Mouse (Mus musculus): ENCODE results near the gene P2ry6. TPM values are rescaled to one million over a fixed set of nuclear protein-coding genes. Genes with fewer than 3 reads are reported as not detected.

The P2ry6 gene
- polyA plus RNA-seq, 1 experiment from 2014 or later = 4.8 TPM

DNA sequence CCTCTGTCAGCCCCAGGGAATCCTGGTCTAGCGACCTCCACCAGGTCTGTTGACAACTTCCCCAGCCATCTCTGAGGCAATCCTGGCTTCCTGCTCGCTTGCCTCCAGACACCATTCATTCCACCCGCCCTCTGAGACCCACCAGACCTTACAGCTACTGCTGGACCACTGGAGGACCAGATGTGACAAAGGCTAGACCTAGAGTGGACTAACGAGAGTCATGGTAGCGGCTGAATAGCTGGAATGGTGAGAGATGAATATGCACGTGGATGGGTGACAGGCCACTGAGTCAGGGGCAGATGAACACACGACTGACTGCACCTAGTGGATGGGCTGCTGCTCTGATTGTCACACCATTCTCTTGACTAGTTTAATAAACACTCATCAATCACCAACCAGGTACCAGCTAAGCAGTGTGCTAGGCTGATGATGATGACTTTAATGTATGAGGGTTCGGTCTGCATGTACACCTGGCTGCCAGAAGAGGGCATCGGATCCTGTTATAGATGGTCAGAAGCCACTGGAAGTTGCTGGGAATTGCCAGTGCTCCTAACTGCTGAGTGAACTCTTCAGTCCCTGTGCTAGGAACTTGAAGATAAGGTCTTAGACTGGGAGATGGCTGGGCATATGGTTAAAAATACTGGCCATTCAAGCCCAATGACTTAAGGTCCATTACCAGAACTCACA is 71.9 kb downstream of the P2ry6 start:
- 83% methylated on average over 9 of the region's 9 CpGs for WGBS
- Histone ChIP-seq H3K9ac (replicated peaks; ENCODE audit: low read length) (no peak overlapping the region), H3K36me3 (ENCODE audit: insufficient read depth, low read length) (peaks cover 6% of the 10 kb centered on the region; the same call in 1 of the 2 replicates), H3K4me3 (ENCODE audit: low read length) (no peak overlapping the region), H3K27me3 (ENCODE audit: insufficient read depth, low read length) (no peaks in the 10 kb centered on the region), H3K27ac (ENCODE audit: low read length) (no peak overlapping the region), H3K4me2 (replicated peaks; ENCODE audit: low read depth, low read length) (no peak overlapping the region), H3K9me3 (ENCODE audit: low read length) (no peaks in the 10 kb centered on the region), H3K4me1 (ENCODE audit: insufficient read depth, low read length) (peaks cover 11% of the 10 kb centered on the region)
- ATAC-seq (ENCODE audit: low FRiP score, low TSS enrichment) = no peak

DNA sequence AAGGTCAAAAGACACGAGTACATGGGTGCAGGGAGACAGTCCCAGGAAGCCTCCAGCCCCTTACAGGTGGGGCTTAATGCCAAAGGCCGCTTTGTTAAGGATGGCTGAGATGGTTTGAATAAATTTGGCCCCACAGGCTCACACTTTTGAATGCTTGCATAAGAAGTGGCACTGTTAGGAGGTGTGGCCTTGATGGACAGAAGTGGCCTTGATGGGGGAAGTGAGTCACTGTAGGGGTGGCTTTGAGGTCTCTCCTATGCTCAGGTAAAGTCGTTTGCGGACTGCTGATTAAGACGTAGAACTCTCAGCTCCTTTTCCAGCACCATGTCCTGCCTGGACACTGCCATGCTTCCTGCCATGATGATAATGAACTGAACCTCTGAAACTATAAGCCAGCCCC is 76.6 kb downstream of the P2ry6 start:
- H3K36me3 ChIP-seq (ENCODE audit: insufficient read depth, low read length) = 0 out of 2 replicates have a peak, but pooled peaks cover 3% of the 10 kb centered on the region
- H3K4me2 ChIP-seq (replicated peaks; ENCODE audit: low read depth, low read length) = no peak overlapping the region
- no peak overlapping the region for H3K9ac ChIP-seq (replicated peaks; ENCODE audit: low read length)
- no peaks in the 10 kb centered on the region for H3K27me3 ChIP-seq (ENCODE audit: insufficient read depth, low read length)
- H3K9me3 ChIP-seq (ENCODE audit: low read length) = no peaks in the 10 kb centered on the region
- 90% methylated on average over 5 of the region's 5 CpGs for WGBS
- H3K4me1 ChIP-seq (ENCODE audit: insufficient read depth, low read length) = peaks cover 33% of the 10 kb centered on the region
- no peak overlapping the region for H3K4me3 ChIP-seq (ENCODE audit: low read length)
- no peak overlapping the region for H3K27ac ChIP-seq (ENCODE audit: low read length)
- ATAC-seq (ENCODE audit: low FRiP score, low TSS enrichment) = no peak

DNA sequence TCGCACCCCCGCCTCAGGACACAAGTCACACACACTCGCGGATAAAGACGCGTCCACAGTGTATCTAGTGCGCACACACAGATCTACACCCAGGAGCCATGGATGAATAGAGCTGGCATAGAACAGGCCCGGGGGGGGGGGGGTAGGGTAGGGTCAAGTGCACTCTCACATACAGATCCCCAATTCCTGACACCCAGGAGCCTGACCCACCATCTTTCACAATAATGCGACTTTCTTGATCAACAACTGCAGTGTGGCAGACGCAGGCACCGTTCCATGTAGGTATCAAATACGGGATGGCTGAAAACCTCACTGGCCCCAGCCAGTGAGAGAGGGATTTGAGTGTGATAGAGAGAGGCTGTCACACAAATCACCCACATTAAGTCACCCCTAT is 79.6 kb downstream of the P2ry6 start:
- ATAC-seq (ENCODE audit: low FRiP score, low TSS enrichment) = peak; percentile 40; the same call in 1 of the 2 replicates
- H3K4me2 ChIP-seq (replicated peaks; ENCODE audit: low read depth, low read length) = peak overlapping the region; percentile 78

DNA sequence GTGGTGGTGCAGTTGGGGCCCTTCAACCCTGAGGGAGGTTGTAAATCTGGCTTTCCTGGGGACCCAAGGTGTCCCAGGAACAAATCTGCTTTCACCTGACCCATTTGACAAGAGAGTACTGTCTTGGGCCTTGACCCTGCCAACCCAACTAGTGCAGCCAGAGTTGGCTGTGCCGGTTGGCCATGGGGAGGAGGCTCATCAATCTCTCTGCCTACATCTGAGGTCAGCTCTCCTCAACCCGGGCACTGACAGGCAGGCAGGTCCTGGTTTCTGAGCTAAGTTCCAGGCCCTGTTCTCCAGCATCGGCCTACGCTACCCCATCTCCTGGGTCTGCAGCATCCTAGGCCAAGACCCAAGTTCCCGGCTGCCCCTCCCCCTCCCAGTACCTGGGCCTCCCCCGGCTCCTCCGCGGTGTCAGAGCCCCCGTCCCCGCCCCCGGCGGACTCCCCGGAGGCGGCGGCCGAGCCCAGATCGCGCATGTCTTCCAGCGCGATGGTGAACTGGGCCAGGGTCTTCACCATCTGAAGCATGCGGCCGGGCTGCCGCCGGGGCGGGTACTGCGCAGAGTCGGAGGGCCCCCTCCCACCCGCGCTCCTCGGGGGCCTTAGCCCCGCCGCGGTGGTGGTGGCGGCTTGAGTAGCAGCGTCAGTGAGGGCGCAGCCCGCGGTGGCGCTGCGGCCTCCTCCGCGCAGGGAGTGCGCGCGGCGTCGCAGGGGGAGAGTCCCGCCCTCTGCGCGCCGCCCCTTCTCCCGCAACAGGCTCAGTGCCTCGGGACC is 80.2 kb downstream of the P2ry6 start:
- H3K36me3 ChIP-seq (ENCODE audit: insufficient read depth, low read length) = peaks cover 13% of the 10 kb centered on the region
- no peaks in the 10 kb centered on the region for H3K9me3 ChIP-seq (ENCODE audit: low read length)
- peak; percentile 53 for ATAC-seq (ENCODE audit: low FRiP score, low TSS enrichment)
- H3K9ac ChIP-seq (replicated peaks; ENCODE audit: low read length) = peak overlapping the region; percentile 68
- H3K27me3 ChIP-seq (ENCODE audit: insufficient read depth, low read length) = no peaks in the 10 kb centered on the region
- WGBS = 3% methylated on average over 47 of the region's 53 CpGs
- no peak overlapping the region for H3K27ac ChIP-seq (ENCODE audit: low read length)
- peaks cover 33% of the 10 kb centered on the region for H3K4me1 ChIP-seq (ENCODE audit: insufficient read depth, low read length)
- peak overlapping the region; percentile 78 for H3K4me2 ChIP-seq (replicated peaks; ENCODE audit: low read depth, low read length)
- peak overlapping the region; percentile 47 for H3K4me3 ChIP-seq (ENCODE audit: low read length)

More for the DNA sequence above, 79.6 kb downstream of the P2ry6 start:
- WGBS = 3% methylated on average over 12 of the region's 12 CpGs
- peak overlapping the region; percentile 47 for H3K4me3 ChIP-seq (ENCODE audit: low read length)
- H3K9ac ChIP-seq (replicated peaks; ENCODE audit: low read length) = peak overlapping the region; percentile 68
- no peaks in the 10 kb centered on the region for H3K9me3 ChIP-seq (ENCODE audit: low read length)
- H3K27me3 ChIP-seq (ENCODE audit: insufficient read depth, low read length) = no peaks in the 10 kb centered on the region
- peaks cover 7% of the 10 kb centered on the region for H3K36me3 ChIP-seq (ENCODE audit: insufficient read depth, low read length)
- no peak overlapping the region for H3K27ac ChIP-seq (ENCODE audit: low read length)
- H3K4me1 ChIP-seq (ENCODE audit: insufficient read depth, low read length) = peaks cover 33% of the 10 kb centered on the region

GRCm38 (mm10) chr7:100893249-100894056 is 81.0 kb downstream of the P2ry6 start:
- peak; percentile 21; the same call in 1 of the 2 replicates for ATAC-seq (ENCODE audit: low FRiP score, low TSS enrichment)
- H3K4me2 ChIP-seq (replicated peaks; ENCODE audit: low read depth, low read length) = peak overlapping the region; percentile 78; the same call in 1 of the 2 replicates
- no peaks in the 10 kb centered on the region for H3K9me3 ChIP-seq (ENCODE audit: low read length)
- H3K36me3 ChIP-seq (ENCODE audit: insufficient read depth, low read length) = peaks cover 21% of the 10 kb centered on the region
- no peaks in the 10 kb centered on the region for H3K27me3 ChIP-seq (ENCODE audit: insufficient read depth, low read length)
- no peak overlapping the region for H3K27ac ChIP-seq (ENCODE audit: low read length)
- WGBS = 32% methylated on average over 20 of the region's 20 CpGs
- peaks cover 33% of the 10 kb centered on the region for H3K4me1 ChIP-seq (ENCODE audit: insufficient read depth, low read length)
- H3K4me3 ChIP-seq (ENCODE audit: low read length) = no peak overlapping the region
- peak overlapping the region; percentile 7; the same call in 1 of the 2 replicates for H3K9ac ChIP-seq (replicated peaks; ENCODE audit: low read length)

Other genes with a start within 250 kb of the P2ry6 start
- gene Relt, start 111.2 kb downstream of the P2ry6 start, polyA plus RNA-seq (2015; fragmentation: Nextera tagmentation; extraction: Ambion mirVana) = 3.8 and 4.8 TPM in 2 replicates
- 10.7 and 10.8 TPM in 2 replicates for gene Arhgef17, start 42.5 kb downstream of the P2ry6 start, polyA plus RNA-seq (2015; fragmentation: Nextera tagmentation; extraction: Ambion mirVana)
- gene P2ry2, start 38.2 kb upstream of the P2ry6 start, polyA plus RNA-seq (2015; fragmentation: Nextera tagmentation; extraction: Ambion mirVana) = 1.2 and 1.4 TPM in 2 replicates
- gene Fchsd2, start 118.2 kb upstream of the P2ry6 start, polyA plus RNA-seq (2015; fragmentation: Nextera tagmentation; extraction: Ambion mirVana) = 24.6 and 28.5 TPM in 2 replicates